Mouse (Mus musculus): ENCODE data around the gene Armc9. TPM values are rescaled to one million over a fixed set of nuclear protein-coding genes. Genes with fewer than 3 reads are reported as not detected.

Armc9 gene
- polyA plus RNA-seq, 1 experiment from 2014 or later: 39.8 TPM

DNA sequence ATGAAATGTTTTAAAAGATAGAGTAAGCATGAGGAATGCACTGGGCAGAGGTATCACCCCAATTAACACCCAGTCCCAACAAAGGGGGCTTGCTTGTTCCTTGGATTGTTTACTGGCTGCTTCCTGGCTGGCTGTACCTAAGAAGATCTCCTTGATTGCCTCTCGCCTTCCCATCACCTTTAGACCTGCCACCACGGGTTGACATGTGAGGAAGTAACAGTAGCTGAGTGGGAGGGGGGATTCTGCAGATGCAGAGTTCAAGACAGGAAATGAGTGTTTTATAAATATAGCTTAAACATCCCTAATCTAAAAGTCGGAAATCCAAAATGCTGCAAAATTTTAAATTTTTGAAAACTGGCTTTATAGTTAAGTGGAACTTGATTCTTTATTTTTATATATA, 110.5 kb downstream of the Armc9 start:
- Histone ChIP-seq H3K9ac (no peak overlapping the region), H3K4me1 (0 out of 2 replicates have a peak, but pooled peaks cover 3% of the 10 kb centered on the region), H3K4me3 (no peak overlapping the region), H3K9me3 (replicated peaks) (no peaks in the 10 kb centered on the region), H3K36me3 (no peaks in the 10 kb centered on the region), H3K27ac (no peak overlapping the region), H3K27me3 (no peaks in the 10 kb centered on the region), H3K4me2 (replicated peaks) (no peak overlapping the region)
- WGBS: 66% methylated on average over 3 of the region's 3 CpGs
- no peak for ATAC-seq (ENCODE audit: low FRiP score)

GRCm38 (mm10) chr1:86268492-86269189, 114.1 kb downstream of the Armc9 start:
- no peaks in the 10 kb centered on the region for H3K9me3 ChIP-seq (replicated peaks)
- no peak for ATAC-seq (ENCODE audit: low FRiP score)
- no peaks in the 10 kb centered on the region for H3K27me3 ChIP-seq
- WGBS: 90% methylated on average over 9 of the region's 9 CpGs
- H3K4me3 ChIP-seq: no peak overlapping the region
- H3K36me3 ChIP-seq: no peaks in the 10 kb centered on the region
- no peak overlapping the region for H3K27ac ChIP-seq
- H3K9ac ChIP-seq: no peak overlapping the region
- no peak overlapping the region for H3K4me2 ChIP-seq (replicated peaks)
- H3K4me1 ChIP-seq: 0 out of 2 replicates have a peak, but pooled peaks cover 3% of the 10 kb centered on the region

DNA sequence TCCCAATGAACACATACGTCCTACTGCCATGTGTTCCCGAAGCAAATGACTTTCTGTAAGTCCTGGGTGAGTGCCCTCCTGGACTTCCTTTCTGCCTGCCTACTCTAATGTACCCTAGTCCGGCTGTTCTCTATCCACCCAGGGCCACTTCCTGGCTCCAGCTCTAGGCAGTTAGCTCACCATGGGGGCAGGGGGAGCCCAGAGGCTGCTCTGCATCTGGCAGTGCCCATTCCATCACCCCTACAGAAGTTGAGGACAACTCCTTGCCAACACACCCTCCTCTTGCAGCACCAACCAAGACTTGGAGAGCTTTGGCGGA, 114.6 kb downstream of the Armc9 start:
- Histone ChIP-seq H3K27me3 (no peaks in the 10 kb centered on the region), H3K9me3 (replicated peaks) (no peaks in the 10 kb centered on the region), H3K36me3 (no peaks in the 10 kb centered on the region), H3K4me3 (no peak overlapping the region), H3K4me1 (no peaks in the 10 kb centered on the region), H3K9ac (no peak overlapping the region), H3K27ac (no peak overlapping the region), H3K4me2 (replicated peaks) (no peak overlapping the region)
- 81% methylated on average over 4 of the region's 4 CpGs for WGBS
- no peak for ATAC-seq (ENCODE audit: low FRiP score)

DNA sequence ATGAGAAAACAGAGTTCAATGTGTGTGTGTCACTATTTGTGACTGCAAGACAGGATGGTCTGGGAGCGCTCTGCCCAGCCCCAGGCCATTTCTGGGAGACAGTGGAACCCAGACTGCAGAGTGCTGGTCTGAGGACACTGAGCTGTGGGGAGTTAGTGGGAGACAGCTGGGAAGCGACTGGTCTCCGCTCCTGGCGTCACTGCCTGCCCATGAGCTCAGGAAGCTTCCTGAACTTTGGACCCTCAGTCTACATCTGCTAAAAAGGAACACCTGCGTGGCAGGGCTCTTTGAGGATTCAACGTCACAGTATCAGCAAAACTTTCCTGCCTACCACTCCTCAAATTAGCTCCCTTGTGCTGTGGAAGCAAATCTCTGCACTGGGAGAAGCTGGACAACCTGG, 117.1 kb downstream of the Armc9 start:
- Histone ChIP-seq H3K9ac (no peak overlapping the region), H3K4me2 (replicated peaks) (no peak overlapping the region), H3K4me3 (no peak overlapping the region), H3K27me3 (no peaks in the 10 kb centered on the region), H3K27ac (no peak overlapping the region), H3K4me1 (no peaks in the 10 kb centered on the region), H3K9me3 (replicated peaks) (no peaks in the 10 kb centered on the region), H3K36me3 (no peaks in the 10 kb centered on the region)
- 85% methylated on average over 6 of the region's 6 CpGs for WGBS
- ATAC-seq (ENCODE audit: low FRiP score): no peak

DNA sequence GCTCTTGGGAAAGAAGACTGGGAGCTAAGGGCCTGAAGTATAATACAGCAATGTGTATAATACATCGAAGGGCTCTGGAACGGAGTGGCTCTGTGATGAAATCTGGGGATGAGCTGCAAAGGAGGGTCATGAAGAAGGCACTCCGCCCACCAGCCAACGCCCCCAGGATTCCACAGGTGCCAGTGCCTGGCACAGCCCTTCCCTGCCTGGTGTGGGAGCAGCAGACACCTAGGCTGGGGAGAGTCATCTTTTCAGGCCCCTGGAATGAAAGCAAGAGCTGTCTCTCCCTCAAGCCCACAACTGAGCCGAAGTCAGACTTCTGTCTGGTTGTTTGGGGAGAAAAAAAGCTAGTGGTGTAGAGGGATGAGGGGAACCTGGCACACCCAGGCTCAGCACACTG, 122.5 kb downstream of the Armc9 start:
- no peaks in the 10 kb centered on the region for H3K36me3 ChIP-seq
- no peak for ATAC-seq (ENCODE audit: low FRiP score)
- H3K9ac ChIP-seq: no peak overlapping the region
- WGBS: 85% methylated on average over 5 of the region's 5 CpGs
- H3K4me2 ChIP-seq (replicated peaks): no peak overlapping the region
- H3K27ac ChIP-seq: no peak overlapping the region
- H3K4me3 ChIP-seq: no peak overlapping the region
- no peaks in the 10 kb centered on the region for H3K27me3 ChIP-seq
- no peaks in the 10 kb centered on the region for H3K4me1 ChIP-seq
- H3K9me3 ChIP-seq (replicated peaks): no peaks in the 10 kb centered on the region

- no peak overlapping the region for H3K4me3 ChIP-seq
- H3K27me3 ChIP-seq: no peaks in the 10 kb centered on the region
- H3K36me3 ChIP-seq: no peaks in the 10 kb centered on the region
- H3K4me2 ChIP-seq (replicated peaks): no peak overlapping the region
- ATAC-seq (ENCODE audit: low FRiP score): no peak
- H3K9ac ChIP-seq: no peak overlapping the region
- WGBS: 91% methylated on average over 11 of the region's 11 CpGs
- no peak overlapping the region for H3K27ac ChIP-seq
- H3K4me1 ChIP-seq: no peaks in the 10 kb centered on the region
- H3K9me3 ChIP-seq (replicated peaks): no peaks in the 10 kb centered on the region
Observed at GRCm38 (mm10) chr1:86281781-86282536, 127.4 kb downstream of the Armc9 start.

DNA sequence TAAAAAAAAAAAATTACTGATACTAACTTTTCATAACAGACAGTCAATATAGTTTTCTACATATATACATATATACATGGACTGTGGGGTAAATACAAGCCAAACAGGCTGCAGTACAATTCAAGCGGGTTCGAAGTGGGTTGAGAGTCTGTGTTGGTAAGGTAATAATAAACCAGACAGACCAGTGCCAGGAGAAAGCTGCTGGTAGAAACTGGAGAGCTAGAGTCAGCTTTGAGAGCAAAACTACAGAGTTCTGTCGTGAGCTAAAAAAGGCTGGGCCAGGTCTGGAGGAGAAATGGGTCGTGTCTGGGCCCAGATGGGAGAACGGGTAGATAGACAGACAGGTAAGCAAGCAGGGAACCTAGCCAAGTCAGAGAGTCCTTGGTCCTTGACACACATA, 129.5 kb downstream of the Armc9 start:
- WGBS: 91% methylated on average over 5 of the region's 5 CpGs
- no peak overlapping the region for H3K4me2 ChIP-seq (replicated peaks)
- H3K27ac ChIP-seq: no peak overlapping the region
- no peaks in the 10 kb centered on the region for H3K36me3 ChIP-seq
- no peak for ATAC-seq (ENCODE audit: low FRiP score)
- H3K4me3 ChIP-seq: no peak overlapping the region
- no peak overlapping the region for H3K9ac ChIP-seq
- H3K4me1 ChIP-seq: no peaks in the 10 kb centered on the region
- no peaks in the 10 kb centered on the region for H3K9me3 ChIP-seq (replicated peaks)
- H3K27me3 ChIP-seq: no peaks in the 10 kb centered on the region

GRCm38 (mm10) chr1:86285295-86285694, 130.7 kb downstream of the Armc9 start:
- Histone ChIP-seq H3K9ac (no peak overlapping the region), H3K27me3 (no peaks in the 10 kb centered on the region), H3K27ac (no peak overlapping the region), H3K4me1 (no peaks in the 10 kb centered on the region), H3K9me3 (replicated peaks) (no peaks in the 10 kb centered on the region), H3K36me3 (no peaks in the 10 kb centered on the region), H3K4me2 (replicated peaks) (no peak overlapping the region), H3K4me3 (no peak overlapping the region)
- ATAC-seq (ENCODE audit: low FRiP score): no peak
- WGBS: 76% methylated on average over 6 of the region's 6 CpGs

- no peak overlapping the region for H3K27ac ChIP-seq
- no peaks in the 10 kb centered on the region for H3K4me1 ChIP-seq
- WGBS: 83% methylated on average over 4 of the region's 4 CpGs
- no peak overlapping the region for H3K4me3 ChIP-seq
- no peaks in the 10 kb centered on the region for H3K9me3 ChIP-seq (replicated peaks)
- H3K4me2 ChIP-seq (replicated peaks): no peak overlapping the region
- H3K9ac ChIP-seq: no peak overlapping the region
- H3K27me3 ChIP-seq: peaks cover 5% of the 10 kb centered on the region; the same call in 1 of the 2 replicates
- no peaks in the 10 kb centered on the region for H3K36me3 ChIP-seq
- ATAC-seq (ENCODE audit: low FRiP score): no peak
Observed at GRCm38 (mm10) chr1:86287473-86287872, 132.9 kb downstream of the Armc9 start.

- Histone ChIP-seq H3K27me3 (peaks cover 5% of the 10 kb centered on the region; the same call in 1 of the 2 replicates), H3K9me3 (replicated peaks) (no peaks in the 10 kb centered on the region), H3K36me3 (no peaks in the 10 kb centered on the region), H3K27ac (no peak overlapping the region), H3K4me3 (no peak overlapping the region), H3K9ac (no peak overlapping the region), H3K4me2 (replicated peaks) (no peak overlapping the region), H3K4me1 (peaks cover 10% of the 10 kb centered on the region)
- 68% methylated on average over 3 of the region's 3 CpGs for WGBS
- no peak for ATAC-seq (ENCODE audit: low FRiP score)
Observed at GRCm38 (mm10) chr1:86290452-86290851, 135.9 kb downstream of the Armc9 start.

- H3K4me3 ChIP-seq: no peak overlapping the region
- H3K9me3 ChIP-seq (replicated peaks): no peaks in the 10 kb centered on the region
- no peak overlapping the region for H3K27ac ChIP-seq
- no peak overlapping the region for H3K4me2 ChIP-seq (replicated peaks)
- peaks cover 10% of the 10 kb centered on the region for H3K4me1 ChIP-seq
- ATAC-seq (ENCODE audit: low FRiP score): no peak
- H3K36me3 ChIP-seq: no peaks in the 10 kb centered on the region
- H3K9ac ChIP-seq: no peak overlapping the region
- peaks cover 9% of the 10 kb centered on the region for H3K27me3 ChIP-seq
- 91% methylated on average over 3 of the region's 3 CpGs for WGBS
Observed at GRCm38 (mm10) chr1:86293091-86293490, 138.5 kb downstream of the Armc9 start.

DNA sequence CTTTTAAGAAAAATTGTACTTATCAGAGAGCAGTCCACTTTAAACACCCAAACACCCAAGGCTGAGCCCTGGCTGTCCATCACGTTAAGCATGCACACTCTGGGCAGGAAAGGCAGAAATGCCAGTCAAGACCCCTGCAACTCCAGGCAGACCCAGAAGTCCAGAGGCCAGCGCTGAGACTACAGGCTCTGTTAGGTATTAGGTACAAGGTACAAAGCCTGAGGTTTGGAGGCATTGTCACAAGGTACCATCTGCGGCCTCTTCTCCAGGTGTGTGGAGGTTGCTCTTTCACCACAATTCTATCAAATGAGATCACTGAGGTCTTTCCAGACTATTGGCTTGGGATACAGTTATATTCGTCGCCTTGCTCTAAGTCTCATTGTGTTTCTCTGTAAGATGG, 139.3 kb downstream of the Armc9 start:
- 89% methylated on average over 5 of the region's 5 CpGs for WGBS
- no peaks in the 10 kb centered on the region for H3K36me3 ChIP-seq
- no peak overlapping the region for H3K27ac ChIP-seq
- no peak overlapping the region for H3K4me3 ChIP-seq
- H3K4me2 ChIP-seq (replicated peaks): no peak overlapping the region
- no peaks in the 10 kb centered on the region for H3K9me3 ChIP-seq (replicated peaks)
- peaks cover 9% of the 10 kb centered on the region for H3K27me3 ChIP-seq
- H3K4me1 ChIP-seq: peaks cover 10% of the 10 kb centered on the region
- no peak overlapping the region for H3K9ac ChIP-seq
- no peak for ATAC-seq (ENCODE audit: low FRiP score)

GRCm38 (mm10) chr1:86294472-86294871, 139.9 kb downstream of the Armc9 start:
- Histone ChIP-seq H3K27me3 (peaks cover 12% of the 10 kb centered on the region), H3K9me3 (replicated peaks) (no peaks in the 10 kb centered on the region), H3K27ac (no peak overlapping the region), H3K36me3 (no peaks in the 10 kb centered on the region), H3K4me3 (no peak overlapping the region), H3K4me2 (replicated peaks) (no peak overlapping the region), H3K9ac (no peak overlapping the region), H3K4me1 (peaks cover 10% of the 10 kb centered on the region)
- WGBS: 18% methylated on average over 4 of the region's 4 CpGs
- no peak for ATAC-seq (ENCODE audit: low FRiP score)
